Mouse (Mus musculus) right cerebral cortex, postnatal 25 days (tissue): ENCODE data around the gene Slc4a4.

Experiments used
- DNase-seq: peaks from one replicate; pipeline ENCODE4 v3.0.0; 2022

The Slc4a4 gene

DNA sequence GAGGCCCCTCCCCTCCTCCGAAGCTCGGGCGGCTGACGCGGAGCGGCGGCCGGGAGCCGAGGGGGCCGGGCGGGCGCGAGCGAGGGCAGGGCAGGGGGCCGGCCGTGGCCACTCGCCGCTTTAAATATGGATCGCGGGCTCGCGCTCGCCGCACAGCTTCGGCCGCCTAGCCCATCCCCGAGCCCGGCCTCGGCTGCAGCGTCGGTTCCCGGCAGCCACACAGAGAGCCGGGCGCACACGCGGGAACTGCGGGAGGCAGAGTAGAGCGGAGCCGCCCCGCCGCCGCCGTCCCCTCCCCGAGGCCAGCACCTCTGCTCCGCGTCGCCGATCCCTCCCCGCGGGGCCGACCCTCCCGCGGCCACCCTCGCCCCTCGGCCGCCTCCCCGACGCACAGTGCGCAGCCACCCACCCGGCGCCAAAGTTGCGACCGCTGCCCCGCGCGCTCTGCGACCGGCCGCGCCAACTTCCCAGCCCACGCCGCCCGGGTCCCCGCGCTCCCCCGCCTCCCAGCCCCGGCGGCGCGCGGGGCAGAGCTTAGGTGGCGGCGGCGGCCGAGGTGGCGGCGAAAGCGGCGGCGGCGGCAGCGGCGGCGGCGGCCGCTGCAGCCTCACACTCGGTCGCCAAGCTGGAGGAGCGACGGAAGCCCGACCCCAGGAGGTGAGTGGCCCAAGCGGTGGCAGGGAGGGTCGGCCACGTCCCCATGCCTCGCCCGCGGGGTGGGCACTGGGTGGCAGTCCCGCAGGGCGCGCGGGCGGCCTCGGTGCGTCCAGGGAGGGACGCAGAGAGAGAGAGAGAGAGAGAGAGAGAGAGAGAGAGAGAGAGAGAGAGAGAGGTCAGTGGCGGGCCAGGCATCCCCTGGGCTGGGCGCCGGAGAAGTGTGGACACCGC lies at the start of gene Slc4a4:
TSS of gene Slc4a4 (plus strand) at position 151 of the 888 bp plus-strand sequence.
- DNase-seq: peak; percentile 57

- DNase-seq: no peak
Observed at GRCm38 (mm10) chr5:88840080-88840798, 46.4 kb upstream of the Slc4a4 start.

DNA sequence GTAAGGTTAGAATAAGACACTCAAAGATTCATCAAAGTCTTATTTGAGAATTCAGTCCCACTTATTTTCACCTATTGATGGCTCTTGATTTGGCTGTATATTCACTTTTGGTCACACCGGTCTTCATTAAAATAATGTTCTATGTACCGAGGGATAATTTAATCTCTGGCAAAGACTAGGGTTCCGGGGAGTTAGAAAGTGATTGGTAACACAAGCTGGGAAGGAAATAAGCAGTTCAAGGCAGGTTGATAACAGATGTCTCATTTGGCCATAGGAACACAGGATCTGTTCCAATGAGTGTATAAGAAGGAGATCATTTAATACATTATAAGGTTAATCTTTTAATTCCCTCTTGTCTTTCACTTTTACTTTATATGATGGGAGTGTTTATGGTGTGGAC lies 29.3 kb upstream of the Slc4a4 start:
- DNase-seq: no peak

DNA sequence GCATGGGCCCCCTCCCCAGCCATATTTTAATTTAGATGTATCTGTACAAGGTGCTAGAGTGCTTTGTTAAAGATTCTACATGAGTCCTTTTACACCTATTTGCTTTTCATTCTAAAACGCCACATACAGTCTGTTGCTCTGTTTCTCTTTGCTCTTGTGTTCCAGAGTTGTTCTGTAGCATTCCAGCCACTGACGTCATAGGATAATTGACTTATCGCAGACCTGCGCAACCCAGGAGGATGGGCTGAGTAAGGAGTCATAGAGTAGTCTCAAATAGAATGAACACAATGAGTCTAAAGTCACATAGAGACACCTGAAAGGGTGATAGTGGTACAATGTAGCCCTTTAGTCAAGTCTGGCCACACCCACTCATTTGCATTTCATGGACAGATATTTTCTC lies 28.8 kb upstream of the Slc4a4 start:
- DNase-seq: no peak

DNA sequence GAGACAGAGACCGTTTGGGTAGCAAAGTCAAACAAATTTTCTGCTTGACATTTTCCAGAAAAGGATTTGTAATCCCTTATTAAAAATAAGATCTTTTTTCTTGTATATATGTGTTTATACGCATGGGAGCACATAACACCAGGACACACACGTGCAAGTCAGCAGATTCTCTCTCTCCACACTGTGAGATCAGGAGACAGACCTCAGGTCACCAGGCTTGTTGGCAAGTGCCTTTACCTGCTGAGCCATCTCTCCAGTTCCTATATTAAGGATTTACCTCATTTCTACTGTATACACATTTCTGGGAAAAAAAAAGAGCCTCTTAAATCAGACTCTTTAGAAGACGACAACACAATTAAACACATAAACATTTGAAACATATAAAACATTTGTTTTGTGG lies 28.4 kb upstream of the Slc4a4 start:
- DNase-seq: no peak

DNA sequence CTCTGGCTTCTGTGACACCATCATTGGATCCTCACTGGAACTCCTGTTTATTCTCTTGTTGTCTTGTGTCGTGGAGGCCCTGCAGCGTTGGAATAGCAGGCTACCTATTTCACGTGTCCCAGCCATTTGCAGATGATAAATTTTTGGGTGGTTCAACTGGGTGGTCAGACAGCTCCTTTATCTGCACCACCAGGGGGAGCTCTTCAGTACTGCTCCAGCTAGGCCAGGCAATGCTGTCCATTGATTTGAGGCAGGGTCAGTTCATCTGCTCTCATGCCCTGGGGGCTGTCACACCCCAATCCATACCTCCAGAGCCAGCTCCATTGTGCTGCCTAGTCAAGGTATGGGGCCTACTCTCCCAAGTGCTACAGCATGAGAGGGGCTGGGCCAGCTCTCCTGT lies 24.5 kb upstream of the Slc4a4 start:
- no peak for DNase-seq

- DNase-seq: no peak
Observed at GRCm38 (mm10) chr5:88862794-88863193, 23.8 kb upstream of the Slc4a4 start.

DNA sequence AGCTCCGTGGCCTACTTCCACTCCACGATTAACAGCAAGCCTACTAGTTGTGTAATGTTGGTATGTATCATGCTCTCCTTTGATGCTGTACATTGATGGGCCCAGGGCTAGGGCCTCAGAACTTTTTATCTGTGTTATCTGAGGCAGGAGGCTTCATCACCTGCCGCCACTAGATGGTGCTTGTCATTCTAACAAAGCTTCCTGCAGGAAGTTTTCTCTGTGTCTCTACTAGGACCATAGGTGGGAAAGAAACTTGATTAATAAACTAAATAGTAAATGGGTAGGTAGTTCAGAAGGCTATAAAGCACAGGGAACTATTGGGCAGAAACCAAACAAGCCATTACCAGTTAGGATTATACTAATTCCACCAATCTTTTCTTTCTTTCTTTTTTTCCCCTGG lies 2.5 kb upstream of the Slc4a4 start:
- DNase-seq: peak; percentile 28

- no peak for DNase-seq
Observed at GRCm38 (mm10) chr5:88885503-88885902, 1.1 kb upstream of the Slc4a4 start.

GRCm38 (mm10) chr5:88885944-88886343 lies 674 bp upstream of the Slc4a4 start:
- DNase-seq: no peak

DNA sequence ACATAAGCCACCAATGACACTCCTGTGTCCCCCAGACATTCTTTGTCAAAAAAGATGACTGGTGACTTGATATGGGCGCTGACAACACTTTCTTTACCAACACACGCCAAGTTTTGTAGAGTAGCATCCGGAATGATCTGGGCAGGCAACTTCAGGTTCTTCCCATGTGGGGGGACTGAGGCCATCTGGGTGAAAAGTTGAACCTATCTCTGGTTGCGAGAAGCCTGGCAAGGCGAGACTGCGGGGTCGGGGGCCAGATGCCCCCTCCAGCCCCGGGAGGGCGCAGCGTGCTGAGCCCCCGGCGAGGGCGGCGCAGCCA lies 310 bp upstream of the Slc4a4 start:
- DNase-seq: no peak

DNA sequence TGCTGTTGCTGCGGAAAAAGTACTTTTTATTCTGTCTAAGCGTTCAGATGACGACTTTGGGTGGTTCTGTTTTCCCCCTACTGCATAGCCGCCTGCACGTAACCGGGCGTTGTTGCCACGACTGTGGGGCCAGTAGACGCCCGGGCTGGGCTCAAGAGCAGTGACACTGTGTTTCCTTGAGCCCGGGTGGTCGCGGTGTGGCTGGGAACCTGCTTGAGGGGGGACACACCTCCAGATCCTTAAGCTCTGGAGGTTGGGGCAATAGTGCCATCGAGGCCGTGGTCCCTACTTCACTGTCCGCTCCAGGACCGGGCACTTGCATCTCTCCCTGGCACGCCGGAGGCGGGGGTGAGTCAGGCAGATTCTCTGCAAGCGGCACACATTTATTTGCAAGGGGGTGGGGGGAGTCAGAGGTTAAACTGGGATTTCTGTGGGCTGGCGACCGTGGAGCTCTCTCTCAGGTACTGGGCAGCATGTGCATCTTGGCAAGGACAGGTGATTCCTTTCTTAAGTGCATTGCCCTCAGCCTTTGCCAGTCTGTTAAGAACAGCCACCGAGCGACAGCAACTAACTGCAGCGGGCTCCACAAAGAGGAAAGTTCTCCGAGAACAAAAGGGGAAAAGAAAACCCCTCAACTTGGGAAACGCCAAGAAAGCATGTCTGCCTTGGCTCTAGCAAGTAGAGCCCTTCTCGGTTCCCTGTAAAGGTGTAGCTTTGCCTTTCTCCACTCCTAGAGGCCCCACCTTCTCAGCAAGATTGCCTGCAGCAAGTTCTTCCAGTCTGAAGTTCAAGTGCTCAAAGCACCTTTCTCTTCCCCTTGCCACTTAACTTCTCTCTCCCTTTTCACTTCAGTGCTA lies 1.2 kb downstream of the Slc4a4 start:
- DNase-seq: no peak

DNA sequence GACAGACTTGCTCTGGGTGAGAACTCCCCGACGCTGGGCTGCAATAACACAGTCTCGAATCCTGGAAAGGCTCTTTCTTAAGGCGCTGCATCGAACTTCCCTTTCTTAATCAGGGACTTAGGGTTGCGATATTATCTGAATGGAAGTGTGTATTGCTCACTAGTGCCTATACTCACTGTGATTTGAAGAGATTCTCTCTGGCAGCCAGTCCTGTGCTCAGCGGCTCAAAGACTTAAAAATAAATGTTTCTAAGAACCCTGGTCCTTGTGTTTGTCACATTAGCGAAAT lies 1.7 kb downstream of the Slc4a4 start:
- DNase-seq: no peak

- DNase-seq: no peak
Observed at GRCm38 (mm10) chr5:88889326-88889725, 2.7 kb downstream of the Slc4a4 start.

DNA sequence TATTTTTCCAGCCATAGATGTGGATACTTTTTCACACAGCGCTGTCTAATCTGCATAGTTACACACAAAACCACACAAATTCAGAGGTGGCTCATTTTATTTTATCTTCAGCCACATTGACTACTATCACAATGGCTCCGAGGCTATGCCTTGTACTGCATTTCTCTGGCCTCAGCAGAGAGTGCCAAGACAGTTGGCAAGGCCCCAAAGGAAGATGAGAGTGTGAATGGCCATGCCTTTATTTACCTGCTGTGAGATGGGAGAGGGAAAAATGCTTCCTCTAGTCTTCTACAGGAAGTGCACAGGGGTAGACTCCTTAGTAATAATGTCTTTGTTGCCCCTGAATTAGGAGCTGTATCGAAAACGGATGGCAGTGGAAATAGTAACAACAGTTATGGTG lies 3.5 kb downstream of the Slc4a4 start:
- DNase-seq: no peak

GRCm38 (mm10) chr5:88896574-88896973 lies 10.0 kb downstream of the Slc4a4 start:
- DNase-seq: no peak

DNA sequence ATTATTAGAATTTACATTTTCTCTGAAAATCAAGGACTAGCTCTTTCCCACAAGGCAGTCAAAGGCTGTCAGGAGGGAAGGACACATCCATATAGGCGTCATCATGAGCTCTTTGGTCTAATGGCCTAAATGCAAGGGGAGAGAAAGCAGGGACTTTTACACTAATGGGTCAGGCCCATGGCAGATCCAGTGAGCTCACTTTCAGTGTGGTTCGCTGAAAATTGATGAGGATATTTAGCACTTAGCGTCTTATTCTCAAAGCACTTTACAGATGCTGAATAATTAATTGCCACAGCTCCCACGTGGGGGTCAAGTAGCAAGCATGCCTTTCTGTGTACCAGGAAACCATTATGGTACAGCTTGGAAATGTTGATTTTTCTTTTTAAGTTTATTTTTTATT lies 16.5 kb downstream of the Slc4a4 start:
- no peak for DNase-seq

- no peak for DNase-seq
Observed at GRCm38 (mm10) chr5:88903526-88903925, 16.9 kb downstream of the Slc4a4 start.

GRCm38 (mm10) chr5:88904841-88905240 lies 18.2 kb downstream of the Slc4a4 start:
- no peak for DNase-seq

DNA sequence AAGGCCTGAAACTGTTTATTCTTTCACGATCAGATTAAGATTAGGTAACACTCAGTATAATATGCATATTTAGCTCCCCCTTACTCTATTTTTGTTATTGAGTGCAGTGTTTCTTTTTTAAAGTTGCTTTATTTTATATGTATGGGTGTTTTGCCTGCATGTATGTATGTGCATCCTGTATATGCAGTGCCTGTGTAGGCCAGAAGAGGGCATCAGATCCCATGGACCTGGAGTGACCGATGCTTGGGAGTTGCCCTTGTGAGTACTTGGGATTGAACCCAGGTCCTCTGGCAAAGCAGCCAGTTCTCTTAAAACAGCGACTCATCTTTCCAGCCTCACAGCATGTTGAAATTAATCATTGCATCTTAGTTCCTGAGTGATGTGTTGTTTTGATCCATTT lies 21.0 kb downstream of the Slc4a4 start:
- DNase-seq: no peak

DNA sequence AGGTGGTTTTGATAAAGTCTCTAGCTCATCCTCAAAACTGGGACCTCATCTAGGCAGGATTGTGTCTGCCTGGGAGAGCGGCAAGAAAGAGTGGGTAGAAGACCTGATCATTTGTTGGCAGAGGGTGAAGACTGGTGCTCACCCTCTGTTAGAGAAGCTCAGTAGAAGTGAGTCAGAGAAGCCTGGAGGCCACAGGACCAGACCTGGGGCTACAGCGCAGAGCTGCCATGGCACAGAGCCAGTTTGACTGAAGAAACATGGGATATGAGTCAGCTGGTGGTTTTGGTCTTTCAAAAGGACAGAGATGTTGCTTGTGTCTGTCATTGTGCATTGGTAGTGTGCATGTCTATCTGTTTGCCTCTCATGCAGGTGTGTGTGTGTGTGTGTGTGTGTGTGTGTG lies 26.0 kb downstream of the Slc4a4 start:
- DNase-seq: no peak

- DNase-seq: no peak
Observed at GRCm38 (mm10) chr5:88915082-88915481, 28.5 kb downstream of the Slc4a4 start.

DNA sequence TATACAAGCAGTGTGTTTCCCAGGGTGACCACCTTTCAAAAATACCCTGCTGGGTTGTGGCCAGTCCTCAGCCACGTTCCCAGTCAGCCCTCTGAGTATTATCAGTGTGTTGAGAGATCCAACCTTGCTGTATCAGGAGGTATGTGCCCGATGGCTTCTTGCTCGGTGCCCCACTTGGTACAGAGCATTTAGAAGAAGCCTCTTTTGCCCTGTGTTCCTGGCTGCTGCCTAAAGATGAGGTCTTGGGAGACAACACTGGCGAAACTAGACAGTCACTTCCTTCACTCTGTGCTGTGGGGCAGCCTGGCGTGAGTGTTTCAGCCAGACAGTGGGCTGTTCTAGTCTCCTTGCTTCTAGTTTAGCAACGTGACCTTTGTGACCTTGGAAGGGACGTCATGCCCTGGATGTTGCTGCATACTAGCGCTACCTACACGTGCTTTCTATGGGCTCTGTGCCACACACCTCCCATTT lies 29.9 kb downstream of the Slc4a4 start:
- DNase-seq: no peak

- no peak for DNase-seq
Observed at GRCm38 (mm10) chr5:88917221-88917620, 30.6 kb downstream of the Slc4a4 start.
